Mouse (Mus musculus): ENCODE results near the gene Gm11555.
"Not testable (repeated sequence)": the region's sequence is repeated elsewhere in the genome, so short reads cannot be mapped to it uniquely, and the experiment has no call there.

Gene Gm11555

DNA sequence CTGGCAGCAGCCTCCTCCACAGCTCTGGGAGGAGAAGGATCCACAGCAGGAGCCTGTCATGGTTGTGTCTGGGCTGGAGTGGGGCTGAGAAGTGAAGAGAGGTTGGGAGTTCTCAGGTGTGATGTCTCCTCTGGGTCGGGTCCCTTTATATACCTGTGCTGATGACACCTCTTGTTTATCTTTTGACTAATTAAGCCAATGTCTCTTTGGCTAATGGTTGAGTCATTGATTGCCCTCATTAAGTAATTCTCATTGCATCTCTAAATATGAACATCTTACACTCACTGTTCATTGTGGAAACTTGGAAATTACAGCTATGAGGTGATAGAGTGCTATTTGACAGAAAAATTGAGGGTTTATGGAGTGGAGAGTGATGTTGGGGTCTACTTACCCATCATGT, 46.8 kb downstream of the Gm11555 start, which contains the start of gene Gm11938:
Gene Gm11938, minus strand, starts transcription at position 101 of the 400 bp plus-strand sequence.
- DNase-seq (ENCODE audit: low read depth, low spot score) = not testable (repeated sequence)

Measured in ZHBTc4 (cell line).